Mouse (Mus musculus) c-Kit-negative CD71-positive TER-119-positive erythroid progenitor cells, embryonic 14.5 days (primary cell): ENCODE data around the gene Ankrd11.

Experiments
- DNase-seq: peaks from one replicate; pipeline ENCODE4 v3.0.0-alpha.2; 2013; ENCODE audit warnings: low read depth, low spot score

The Ankrd11 gene

DNA sequence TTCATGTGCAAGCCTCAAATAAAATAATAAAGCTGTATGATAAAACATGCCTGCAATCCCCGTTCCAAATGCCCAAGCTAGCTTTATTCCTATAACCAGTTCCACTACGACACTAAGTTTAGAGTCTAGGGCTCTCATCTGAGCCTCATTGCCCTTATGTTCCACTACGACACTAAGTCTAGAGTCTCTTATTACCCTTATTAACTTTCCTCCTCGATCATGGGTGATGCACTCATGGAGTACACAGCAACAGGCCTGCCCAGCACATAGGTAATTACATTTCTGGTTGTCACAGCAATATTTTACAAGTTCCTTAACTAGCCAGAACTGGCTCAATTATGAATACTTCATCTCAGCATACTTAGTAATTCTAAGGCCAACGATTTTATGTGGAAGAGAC, 36.3 kb downstream of the Ankrd11 start:
- no peak for DNase-seq

DNA sequence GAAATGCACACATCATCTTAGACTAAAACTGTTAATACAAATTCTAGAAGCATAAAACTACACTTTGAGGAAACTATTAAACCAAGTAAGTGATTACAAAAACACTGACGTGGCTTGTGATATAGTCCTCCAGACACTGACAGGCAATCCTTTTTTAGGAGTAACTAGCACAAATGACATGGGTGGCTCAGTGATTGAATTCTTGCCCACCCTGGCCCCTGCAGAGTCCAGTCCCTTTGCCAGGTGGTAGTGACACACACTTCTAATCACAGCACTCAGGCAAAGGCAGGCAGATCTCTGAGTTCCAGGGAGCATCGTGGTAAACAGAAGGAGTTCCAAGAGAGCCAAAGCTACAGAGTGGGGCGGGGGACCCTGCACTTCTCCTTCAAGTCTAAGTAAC, 36.7 kb downstream of the Ankrd11 start:
- no peak for DNase-seq

DNA sequence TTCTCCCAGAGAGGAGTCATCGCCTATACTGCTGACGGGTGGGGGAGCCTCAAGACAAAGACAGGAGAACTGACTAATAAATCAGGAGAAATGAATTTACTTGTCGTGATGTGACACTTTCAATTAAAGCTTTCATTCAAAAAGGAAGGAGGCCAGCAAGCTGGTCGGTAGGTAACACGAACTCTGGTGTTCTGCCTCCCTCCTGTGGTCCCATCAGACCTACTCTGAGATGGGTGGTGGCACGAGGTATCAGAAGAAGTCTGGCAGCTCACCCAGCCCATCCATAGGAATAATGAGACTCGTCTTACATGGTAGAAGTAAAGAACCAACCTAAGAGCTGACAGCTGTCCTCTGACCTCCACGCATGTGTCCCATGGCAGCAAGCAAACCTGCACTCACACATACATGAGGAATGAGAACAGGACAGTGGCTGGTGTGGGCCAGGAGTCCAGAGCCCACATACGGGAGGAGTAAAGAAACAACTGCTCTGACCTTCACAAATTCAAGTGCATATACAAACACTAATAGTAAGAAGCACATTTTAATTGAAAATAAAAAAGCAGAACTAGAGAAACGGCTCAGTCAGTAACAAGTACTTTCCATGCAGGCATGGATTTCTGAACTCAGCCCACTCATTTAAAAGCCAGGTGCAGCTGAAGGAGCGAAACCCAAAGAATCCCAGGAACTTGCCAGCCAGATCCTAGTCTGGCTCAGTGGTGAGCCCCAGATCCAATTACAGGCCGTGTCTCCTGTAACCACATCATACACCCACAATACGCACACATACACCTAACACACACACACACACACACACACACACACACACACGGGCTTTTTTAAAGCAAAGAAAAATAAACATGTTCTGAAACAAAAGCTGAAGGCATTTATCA, 37.8 kb downstream of the Ankrd11 start:
- DNase-seq = no peak

DNA sequence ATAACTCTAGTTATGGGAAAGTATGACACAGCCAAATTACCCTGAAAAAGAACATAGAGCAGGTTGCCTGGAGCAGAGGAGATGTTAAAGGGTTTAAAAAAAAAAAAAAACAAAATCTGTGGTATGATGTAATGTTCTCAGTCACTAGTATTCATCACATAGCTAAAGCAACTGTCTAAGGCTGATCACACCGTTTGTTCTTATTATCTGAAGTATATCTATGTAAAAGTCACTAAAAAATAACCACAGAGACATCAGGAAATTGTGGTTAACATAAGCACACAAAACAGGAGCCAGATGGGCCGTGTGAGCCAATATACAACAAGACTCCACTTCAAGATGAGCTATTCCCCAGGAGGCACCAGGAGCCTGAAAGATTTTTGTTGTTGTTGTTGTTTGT, 41.8 kb downstream of the Ankrd11 start:
- no peak for DNase-seq

GRCm38 (mm10) chr8:122997963-122998362, 44.1 kb downstream of the Ankrd11 start:
- DNase-seq = no peak

DNA sequence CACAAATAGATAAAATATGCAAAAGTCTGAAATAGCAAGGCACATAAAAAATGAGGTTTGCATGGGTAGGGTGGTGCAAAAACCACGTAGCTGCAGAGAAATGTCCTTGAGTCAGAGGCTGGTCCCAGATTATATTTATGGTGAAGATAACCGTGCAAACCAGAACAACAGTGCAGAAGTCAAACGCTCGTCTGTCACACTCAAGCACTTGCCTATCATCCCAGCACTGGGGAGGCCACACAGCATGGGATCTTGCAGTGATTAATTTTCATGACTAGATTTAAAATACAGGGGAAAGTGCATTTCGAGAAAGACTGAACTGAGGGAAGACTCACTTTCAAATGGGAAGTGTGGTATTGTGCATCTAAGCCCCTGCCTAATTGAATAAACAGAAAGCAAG, 48.3 kb downstream of the Ankrd11 start:
- DNase-seq = no peak

GRCm38 (mm10) chr8:122993031-122993430, 49.0 kb downstream of the Ankrd11 start:
- no peak for DNase-seq

GRCm38 (mm10) chr8:122992296-122992695, 49.8 kb downstream of the Ankrd11 start:
- DNase-seq = no peak

DNA sequence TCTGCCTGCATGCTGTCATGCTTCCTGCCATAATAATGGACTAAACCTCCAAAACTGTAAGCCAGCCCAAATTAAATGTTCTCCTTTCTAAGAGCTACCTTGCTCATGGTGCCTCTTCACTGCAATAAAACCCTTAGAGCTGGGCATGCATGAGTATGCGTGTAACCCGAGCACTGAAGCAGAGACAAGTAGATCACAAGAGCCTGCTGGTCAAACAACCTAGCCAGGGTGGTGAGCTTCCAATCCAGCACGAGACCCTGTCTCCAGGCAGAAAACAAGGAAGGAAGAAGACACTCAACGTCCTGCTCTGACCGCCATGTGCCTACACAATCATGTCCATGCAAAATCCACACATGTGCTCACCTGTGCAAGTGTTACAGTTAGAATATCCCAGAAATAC, 50.7 kb downstream of the Ankrd11 start:
- no peak for DNase-seq

DNA sequence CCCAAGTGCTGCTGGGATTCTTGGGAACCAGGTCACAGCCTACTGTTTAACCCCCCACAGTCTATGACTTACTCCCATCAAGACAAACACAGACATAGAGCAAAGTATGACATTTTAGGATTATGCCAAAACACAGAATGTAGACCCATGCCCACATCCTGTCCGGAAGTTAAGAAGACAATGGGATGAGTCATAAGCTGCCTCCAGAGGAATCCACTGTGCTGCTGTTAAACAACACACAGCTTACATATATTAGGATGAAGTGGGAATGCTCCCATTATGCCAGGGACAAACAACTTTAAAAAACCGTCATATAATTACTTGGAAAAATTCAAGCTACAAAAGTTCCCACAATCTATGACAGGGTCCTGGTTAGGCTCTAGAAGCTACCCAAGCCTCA, 52.1 kb downstream of the Ankrd11 start:
- no peak for DNase-seq

DNA sequence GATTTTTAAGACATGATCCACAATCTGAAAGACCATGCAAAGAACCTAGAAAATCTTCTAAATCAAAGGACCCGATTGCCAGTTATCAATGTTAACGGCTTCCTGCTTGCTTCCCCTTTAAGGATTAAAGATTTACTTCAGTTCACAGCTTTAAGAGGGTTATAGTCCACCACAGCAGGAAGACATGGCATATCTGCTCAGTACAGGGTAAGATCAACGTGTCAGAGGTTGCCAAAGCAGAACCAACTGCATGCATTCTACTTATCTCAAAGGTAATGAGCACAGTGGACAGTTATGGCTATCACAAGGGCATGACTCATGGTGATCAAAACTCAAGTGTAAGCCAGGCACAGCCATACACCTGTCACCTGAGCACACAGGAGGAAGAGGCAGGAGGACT, 53.1 kb downstream of the Ankrd11 start:
- DNase-seq = no peak

DNA sequence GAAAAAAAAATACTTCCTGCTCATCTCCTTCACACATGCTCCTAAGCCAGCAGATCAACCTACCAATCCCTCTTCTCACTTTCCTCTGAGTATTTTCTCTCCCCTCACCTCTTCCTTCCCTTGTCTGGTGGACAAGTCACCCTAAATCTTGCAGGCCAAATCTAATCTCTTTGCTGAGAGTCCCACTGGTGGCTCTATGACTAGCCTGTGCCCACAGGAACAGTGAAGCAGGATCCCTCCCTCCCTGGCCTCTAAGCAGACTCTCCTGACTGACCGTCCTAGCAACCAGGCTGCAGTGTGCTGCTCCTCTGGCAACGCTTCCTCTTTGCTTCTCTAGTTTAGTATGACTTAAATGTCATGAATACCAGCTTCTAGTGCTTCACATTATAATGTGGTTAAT, 54.8 kb downstream of the Ankrd11 start:
- no peak for DNase-seq

DNA sequence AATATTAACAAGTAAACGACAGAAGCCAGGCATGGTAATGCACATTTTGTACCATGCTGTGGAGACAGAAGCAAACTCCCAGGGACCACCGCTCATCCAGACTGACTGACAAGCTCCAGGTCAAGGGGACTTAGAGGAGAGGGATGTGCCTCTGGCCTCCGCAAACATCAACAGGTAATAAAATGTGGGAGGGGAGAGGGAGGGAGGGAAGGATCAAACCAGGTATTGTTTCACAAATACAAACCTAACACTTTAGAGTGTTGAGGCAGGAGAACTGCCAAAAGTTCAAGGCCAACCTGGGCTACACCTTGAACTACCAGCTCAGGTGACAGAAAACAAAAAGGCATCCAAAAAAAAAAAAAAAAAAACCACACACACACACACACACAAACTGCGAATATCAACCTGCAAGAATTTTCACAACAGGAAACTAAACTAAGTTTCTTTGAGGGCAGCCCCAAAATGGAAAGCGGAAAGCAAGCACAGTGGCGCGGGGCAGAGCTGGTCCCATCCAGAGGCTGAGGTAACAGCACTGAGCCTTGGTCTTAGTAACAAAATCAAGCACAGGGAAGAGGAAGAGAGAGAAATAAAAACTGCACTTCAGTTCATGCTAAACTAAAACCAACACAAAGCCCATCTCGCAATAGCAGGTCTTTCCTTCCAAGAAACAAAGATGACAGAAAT, 55.4 kb downstream of the Ankrd11 start:
- no peak for DNase-seq

GRCm38 (mm10) chr8:122984175-122984574, 57.9 kb downstream of the Ankrd11 start:
- no peak for DNase-seq

- DNase-seq = no peak
These were observed 58.7 kb downstream of the Ankrd11 start for GRCm38 (mm10) chr8:122983178-122983942.

GRCm38 (mm10) chr8:122981646-122982045, 60.4 kb downstream of the Ankrd11 start:
- DNase-seq = no peak

DNA sequence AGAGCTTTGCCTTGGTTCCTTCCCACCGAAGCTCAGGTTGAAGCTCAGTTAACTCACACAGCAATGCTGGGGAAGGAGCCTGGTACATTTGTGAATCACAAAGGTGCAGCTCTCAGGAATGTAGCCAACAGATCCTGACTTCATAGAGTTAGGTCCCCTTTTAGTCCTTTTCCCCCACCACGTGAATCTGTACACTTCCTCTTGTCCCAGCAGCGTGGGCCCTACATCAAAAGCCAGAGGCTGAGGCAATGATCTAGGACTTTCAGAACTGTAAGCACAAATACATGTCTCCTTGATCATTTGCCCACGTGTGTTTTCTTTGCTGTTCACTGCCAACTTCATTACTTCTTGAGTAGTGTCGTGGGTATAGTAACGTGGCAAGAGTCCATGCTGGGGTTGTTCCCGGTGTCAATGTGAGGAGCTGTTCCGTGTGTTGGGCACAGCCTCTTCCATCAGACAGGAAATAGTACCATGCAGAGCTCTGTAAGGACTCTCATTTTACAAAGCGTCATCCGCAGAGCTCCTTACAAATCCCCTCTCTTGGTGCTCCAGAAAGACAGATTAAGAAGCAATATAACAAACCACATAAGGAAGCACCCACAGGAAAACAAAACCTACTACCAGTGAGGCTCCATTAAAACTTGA, 62.1 kb downstream of the Ankrd11 start:
- DNase-seq = no peak

- DNase-seq = no peak
These were observed 62.7 kb downstream of the Ankrd11 start for GRCm38 (mm10) chr8:122979424-122979823.

GRCm38 (mm10) chr8:122976046-122976445, 66.0 kb downstream of the Ankrd11 start:
- DNase-seq = no peak

GRCm38 (mm10) chr8:122969964-122970620, 72.0 kb downstream of the Ankrd11 start:
- no peak for DNase-seq

DNA sequence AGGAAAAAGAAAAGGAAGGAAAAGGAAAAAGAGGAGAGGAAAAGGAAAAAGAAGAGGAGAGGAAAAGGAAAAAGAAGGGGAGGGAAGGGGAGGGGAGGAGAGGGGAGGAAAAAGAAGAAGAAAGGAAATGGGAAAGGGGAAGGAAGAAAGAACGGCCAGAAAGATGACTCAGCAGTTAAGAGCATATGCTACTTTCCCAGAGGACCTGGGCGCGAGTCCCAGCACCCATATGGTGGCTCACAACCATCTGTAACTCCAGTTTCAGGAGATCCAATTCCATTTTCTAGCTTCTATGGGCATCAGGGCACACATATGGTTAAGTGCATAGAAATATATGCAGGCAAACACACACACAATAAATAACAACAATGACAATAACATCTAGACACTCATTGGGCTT, 73.9 kb downstream of the Ankrd11 start:
- DNase-seq = no peak
